Mouse (Mus musculus): Measurements from ENCODE around the gene Nup37.

Nup37 gene

GRCm38 (mm10) chr10:88146707-88147477, at the start of gene Nup37, which contains the start of gene Parpbp:
Gene Nup37, plus strand, starts transcription at chr10:88146992.
Gene Parpbp, minus strand, starts transcription at chr10:88146941.
- in situ Hi-C loops (cut with MboI; ENCODE audit: low pct_unique_long_range_greater_than_20kb in 1 of 2, low sequenced_read_pairs in 2 of 2, unreplicated experiment in 1 of 2), result no loop called here

GRCm38 (mm10) chr10:88106169-88106568, 40.6 kb upstream of the Nup37 start:
- in situ Hi-C loops (cut with MboI; ENCODE audit: low pct_unique_long_range_greater_than_20kb in 1 of 2, low sequenced_read_pairs in 2 of 2, unreplicated experiment in 1 of 2), result no loop called here

DNA sequence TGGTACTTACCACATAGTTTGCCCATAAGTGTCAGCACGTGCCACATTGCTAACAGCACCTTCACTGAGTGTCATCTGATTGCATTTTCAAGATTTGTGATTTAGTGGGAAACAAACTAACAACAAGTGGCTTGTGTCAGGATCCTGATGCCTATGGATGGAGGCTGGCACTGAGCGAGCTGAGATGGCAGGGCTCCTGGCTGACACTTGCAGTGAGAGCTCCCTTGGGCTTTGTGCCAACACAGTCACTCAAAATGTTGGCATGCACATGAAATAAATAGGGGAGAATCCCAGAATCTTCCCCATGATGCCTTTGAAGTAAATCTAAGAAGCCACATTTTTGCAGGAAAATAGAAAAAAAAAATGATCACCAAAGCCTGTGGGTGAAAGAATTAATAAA, 33.5 kb upstream of the Nup37 start:
- in situ Hi-C loops (cut with MboI; ENCODE audit: low pct_unique_long_range_greater_than_20kb in 1 of 2, low sequenced_read_pairs in 2 of 2, unreplicated experiment in 1 of 2), result no loop called here

GRCm38 (mm10) chr10:88119721-88120120, 27.1 kb upstream of the Nup37 start:
- in situ Hi-C loops (cut with MboI; ENCODE audit: low pct_unique_long_range_greater_than_20kb in 1 of 2, low sequenced_read_pairs in 2 of 2, unreplicated experiment in 1 of 2), result no loop called here

DNA sequence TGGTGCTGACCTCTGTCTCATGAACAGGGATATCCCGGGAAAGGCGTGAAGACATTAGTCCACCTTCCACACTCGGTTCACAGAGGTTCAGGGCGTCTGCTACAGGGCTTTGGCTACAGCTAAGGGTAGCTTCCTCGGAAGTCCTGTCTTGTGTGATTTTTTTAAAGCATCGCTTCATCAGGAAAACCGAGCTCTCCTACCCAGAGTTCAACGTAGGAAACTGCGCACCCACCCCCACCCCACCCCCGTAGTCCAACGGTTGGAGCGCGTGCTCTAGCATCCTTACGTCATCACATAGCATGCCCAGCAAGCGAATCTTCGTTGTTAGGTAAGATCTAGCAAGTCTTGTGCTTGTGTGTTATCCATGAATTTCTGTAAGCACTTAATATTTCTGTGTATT, 11.2 kb upstream of the Nup37 start:
- in situ Hi-C loops (cut with MboI; ENCODE audit: low pct_unique_long_range_greater_than_20kb in 1 of 2, low sequenced_read_pairs in 2 of 2, unreplicated experiment in 1 of 2), result no loop called here

- in situ Hi-C loops (cut with MboI; ENCODE audit: low pct_unique_long_range_greater_than_20kb in 1 of 2, low sequenced_read_pairs in 2 of 2, unreplicated experiment in 1 of 2), result no loop called here
Measured at GRCm38 (mm10) chr10:88146187-88146586, 605 bp upstream of the Nup37 start.

DNA sequence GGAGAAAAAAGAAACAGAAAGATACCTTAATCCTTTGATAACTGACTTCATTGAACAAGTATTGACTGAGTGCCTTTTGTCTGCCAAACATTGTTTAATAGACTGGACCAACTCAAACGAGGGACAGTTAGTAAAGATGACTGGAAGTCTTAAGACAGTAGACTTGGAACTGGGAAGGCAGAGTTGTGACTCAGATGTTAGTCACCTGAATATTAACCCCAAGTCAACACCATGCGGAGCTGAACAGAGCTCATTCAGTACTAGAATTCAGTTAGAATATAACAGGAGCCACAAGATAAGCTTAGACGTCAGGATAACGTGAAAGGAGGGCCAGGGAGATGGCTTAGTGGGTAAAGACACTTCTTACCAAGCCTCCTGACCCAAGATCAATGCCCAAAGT, 3.6 kb downstream of the Nup37 start:
- in situ Hi-C loops (cut with MboI; ENCODE audit: low pct_unique_long_range_greater_than_20kb in 1 of 2, low sequenced_read_pairs in 2 of 2, unreplicated experiment in 1 of 2), result no loop called here

DNA sequence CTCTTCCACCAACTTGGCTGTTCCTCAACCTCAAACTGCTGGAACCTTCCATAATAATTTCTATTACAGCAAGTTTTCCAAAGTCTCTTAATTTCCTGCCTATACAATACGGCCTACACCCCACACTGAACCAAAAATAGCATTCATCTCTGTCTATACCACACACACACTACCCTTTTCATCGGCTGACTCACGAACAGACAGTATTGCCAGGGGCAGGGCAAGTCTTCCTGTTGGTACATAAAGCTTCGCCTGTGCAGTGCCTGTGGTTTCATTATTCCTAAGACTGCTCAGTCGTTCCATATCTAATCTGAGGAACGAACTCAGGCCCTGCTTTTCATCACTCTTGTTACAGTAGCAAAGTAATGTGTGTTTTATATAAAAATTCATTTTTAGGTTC, 4.9 kb downstream of the Nup37 start:
- in situ Hi-C loops (cut with MboI; ENCODE audit: low pct_unique_long_range_greater_than_20kb in 1 of 2, low sequenced_read_pairs in 2 of 2, unreplicated experiment in 1 of 2), result no loop called here

DNA sequence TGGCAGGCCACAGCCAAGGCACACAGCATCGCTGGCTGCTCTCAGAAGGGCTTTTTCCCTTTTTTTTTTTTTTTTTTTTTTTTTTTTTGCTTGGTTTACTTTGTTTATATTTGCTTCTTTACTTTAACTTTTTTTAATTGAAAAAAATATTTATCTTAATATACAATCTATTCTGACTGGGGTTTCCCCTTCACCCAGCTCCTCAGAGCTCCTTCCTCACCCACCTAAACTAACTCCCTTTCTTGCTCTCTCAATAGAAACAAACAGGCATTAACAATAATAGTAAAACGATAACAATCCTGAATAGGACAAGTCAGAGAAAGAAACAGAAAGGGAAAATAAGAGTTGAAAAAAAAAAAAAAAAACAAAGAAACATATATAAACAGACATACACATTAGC, 15.3 kb downstream of the Nup37 start:
- in situ Hi-C loops (cut with MboI; ENCODE audit: low pct_unique_long_range_greater_than_20kb in 1 of 2, low sequenced_read_pairs in 2 of 2, unreplicated experiment in 1 of 2), result no loop called here

DNA sequence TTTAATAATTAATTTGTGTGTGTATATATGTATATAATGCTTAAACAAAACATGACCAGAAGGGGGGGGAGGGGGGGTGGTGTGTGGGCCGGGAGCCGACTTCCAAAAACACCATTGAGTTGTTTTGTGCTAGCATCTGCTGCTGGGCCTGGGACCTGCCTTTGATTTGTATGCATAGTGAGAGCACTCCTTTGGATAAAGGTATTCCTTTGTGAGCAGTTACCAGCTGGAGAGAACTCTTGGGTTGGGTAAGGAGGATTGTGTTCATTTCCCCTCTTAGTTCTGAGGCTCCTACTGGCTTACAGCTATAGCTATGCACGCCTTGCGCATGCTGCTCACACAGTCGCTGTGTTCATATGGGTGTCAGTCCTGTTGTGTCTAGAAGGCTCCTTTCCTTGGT, 15.9 kb downstream of the Nup37 start:
- in situ Hi-C loops (cut with MboI; ENCODE audit: low pct_unique_long_range_greater_than_20kb in 1 of 2, low sequenced_read_pairs in 2 of 2, unreplicated experiment in 1 of 2), result no loop called here

- in situ Hi-C loops (cut with MboI; ENCODE audit: low pct_unique_long_range_greater_than_20kb in 1 of 2, low sequenced_read_pairs in 2 of 2, unreplicated experiment in 1 of 2), result no loop called here
Measured at GRCm38 (mm10) chr10:88166158-88166557, 19.4 kb downstream of the Nup37 start.

- in situ Hi-C loops (cut with MboI; ENCODE audit: low pct_unique_long_range_greater_than_20kb in 1 of 2, low sequenced_read_pairs in 2 of 2, unreplicated experiment in 1 of 2), result no loop called here
Measured at GRCm38 (mm10) chr10:88167438-88168077, 20.8 kb downstream of the Nup37 start.

DNA sequence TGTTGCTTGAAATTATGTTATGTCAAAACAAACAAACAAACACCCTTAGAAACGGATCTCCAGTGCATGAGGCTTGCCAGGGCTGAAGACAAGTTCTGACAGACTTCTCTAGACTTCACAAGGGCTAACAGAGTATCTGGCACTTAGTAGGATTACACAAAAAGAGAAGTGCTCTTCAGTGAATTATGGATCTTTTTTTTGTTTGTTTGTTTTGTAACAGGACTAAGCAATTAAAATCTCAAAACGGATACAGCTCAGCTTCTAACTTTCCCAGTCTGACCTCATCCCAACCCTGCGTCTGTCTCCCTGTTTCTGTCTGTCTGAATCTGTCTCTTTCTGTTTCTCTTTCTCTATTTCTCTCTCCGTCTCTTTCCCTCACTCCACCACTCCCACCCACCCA, 53.7 kb downstream of the Nup37 start:
- in situ Hi-C loops (cut with MboI; ENCODE audit: low pct_unique_long_range_greater_than_20kb in 1 of 2, low sequenced_read_pairs in 2 of 2, unreplicated experiment in 1 of 2), result no loop called here

- in situ Hi-C loops (cut with MboI; ENCODE audit: low pct_unique_long_range_greater_than_20kb in 1 of 2, low sequenced_read_pairs in 2 of 2, unreplicated experiment in 1 of 2), result no loop called here
Measured at GRCm38 (mm10) chr10:88200951-88201638, 54.3 kb downstream of the Nup37 start, which contains the start of gene Washc3. Gene Washc3, plus strand, starts transcription at chr10:88201093.

GRCm38 (mm10) chr10:88201650-88202049, 54.9 kb downstream of the Nup37 start:
- in situ Hi-C loops (cut with MboI; ENCODE audit: low pct_unique_long_range_greater_than_20kb in 1 of 2, low sequenced_read_pairs in 2 of 2, unreplicated experiment in 1 of 2), result no loop called here

DNA sequence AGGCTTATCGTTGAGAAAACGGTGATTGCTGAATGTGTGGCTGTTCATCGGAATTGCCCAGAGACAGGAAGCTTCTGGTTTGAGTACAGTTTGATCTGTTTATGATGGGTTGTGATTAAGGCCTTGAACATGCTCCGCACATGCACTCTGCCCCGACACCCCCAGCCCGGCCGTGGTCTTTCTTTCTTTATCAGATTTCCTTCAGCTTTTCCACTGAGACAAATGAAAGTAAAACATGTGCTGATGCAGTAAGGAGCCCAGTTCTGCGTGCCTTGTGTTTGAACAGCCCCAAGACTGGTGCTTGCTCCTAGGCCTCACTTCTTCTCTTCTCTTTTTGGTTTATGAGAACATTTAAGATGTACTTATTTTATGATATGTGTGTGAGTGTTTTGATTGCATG, 55.8 kb downstream of the Nup37 start:
- in situ Hi-C loops (cut with MboI; ENCODE audit: low pct_unique_long_range_greater_than_20kb in 1 of 2, low sequenced_read_pairs in 2 of 2, unreplicated experiment in 1 of 2), result no loop called here

- in situ Hi-C loops (cut with MboI; ENCODE audit: low pct_unique_long_range_greater_than_20kb in 1 of 2, low sequenced_read_pairs in 2 of 2, unreplicated experiment in 1 of 2), result no loop called here
Measured at GRCm38 (mm10) chr10:88203236-88203635, 56.4 kb downstream of the Nup37 start.

DNA sequence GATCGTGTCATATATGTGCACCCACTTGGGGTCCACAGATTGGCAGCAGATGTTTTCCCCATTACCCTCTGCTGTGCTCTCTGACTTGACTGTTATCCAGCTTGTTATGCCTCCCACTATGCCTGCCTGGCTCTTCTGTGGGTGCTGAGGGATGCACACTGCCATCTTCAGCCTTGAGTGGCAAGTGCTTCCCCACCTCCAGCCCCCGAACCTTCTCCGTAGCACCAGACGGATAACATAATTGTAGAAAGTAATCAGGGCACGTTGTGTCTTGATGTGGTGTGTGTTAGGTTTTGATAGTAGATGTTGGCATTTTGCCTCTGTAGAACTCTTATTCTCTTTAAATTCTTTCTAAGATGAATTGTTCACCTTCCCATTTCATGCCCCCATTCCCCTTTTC, 65.9 kb downstream of the Nup37 start:
- in situ Hi-C loops (cut with MboI; ENCODE audit: low pct_unique_long_range_greater_than_20kb in 1 of 2, low sequenced_read_pairs in 2 of 2, unreplicated experiment in 1 of 2), result no loop called here

GRCm38 (mm10) chr10:88214800-88215514, 68.2 kb downstream of the Nup37 start:
- in situ Hi-C loops (cut with MboI; ENCODE audit: low pct_unique_long_range_greater_than_20kb in 1 of 2, low sequenced_read_pairs in 2 of 2, unreplicated experiment in 1 of 2), result no loop called here

Measured in mouse embryonic stem cell (cell line).